Mouse (Mus musculus): ENCODE results near the gene Fgd3.

The Fgd3 gene

GRCm38 (mm10) chr13:49341831-49342722 is 22.0 kb upstream of the Fgd3 start:
- no peak for DNase-seq (ENCODE audit: extremely low read depth, insufficient read length, low spot score)

- peak; percentile 93 for DNase-seq (ENCODE audit: extremely low read depth, insufficient read length, low spot score)
These were observed 21.1 kb upstream of the Fgd3 start, which contains the start of gene Bicd2 for GRCm38 (mm10) chr13:49341012-49341830. Gene Bicd2, plus strand, starts transcription at chr13:49341585.

GRCm38 (mm10) chr13:49338893-49339546 is 18.9 kb upstream of the Fgd3 start:
- peak; percentile 42 for DNase-seq (ENCODE audit: extremely low read depth, insufficient read length, low spot score)

GRCm38 (mm10) chr13:49335077-49335982 is 15.2 kb upstream of the Fgd3 start:
- no peak for DNase-seq (ENCODE audit: extremely low read depth, insufficient read length, low spot score)

GRCm38 (mm10) chr13:49333250-49333649 is 13.1 kb upstream of the Fgd3 start:
- DNase-seq (ENCODE audit: extremely low read depth, insufficient read length, low spot score) = no peak

GRCm38 (mm10) chr13:49328101-49328500 is 8.0 kb upstream of the Fgd3 start:
- no peak for DNase-seq (ENCODE audit: extremely low read depth, insufficient read length, low spot score)

GRCm38 (mm10) chr13:49326246-49327206 is 6.4 kb upstream of the Fgd3 start:
- no peak for DNase-seq (ENCODE audit: extremely low read depth, insufficient read length, low spot score)

- DNase-seq (ENCODE audit: extremely low read depth, insufficient read length, low spot score) = no peak
These were observed 4.8 kb upstream of the Fgd3 start for GRCm38 (mm10) chr13:49324871-49325270.

GRCm38 (mm10) chr13:49322739-49323138 is 2.6 kb upstream of the Fgd3 start:
- no peak for DNase-seq (ENCODE audit: extremely low read depth, insufficient read length, low spot score)

- peak; percentile 65 for DNase-seq (ENCODE audit: extremely low read depth, insufficient read length, low spot score)
These were observed 2.1 kb upstream of the Fgd3 start for GRCm38 (mm10) chr13:49322169-49322568.

- peak; percentile 67 for DNase-seq (ENCODE audit: extremely low read depth, insufficient read length, low spot score)
These were observed 1.3 kb upstream of the Fgd3 start for GRCm38 (mm10) chr13:49321452-49321851.

GRCm38 (mm10) chr13:49320514-49320913 is 403 bp upstream of the Fgd3 start:
- no peak for DNase-seq (ENCODE audit: extremely low read depth, insufficient read length, low spot score)

- DNase-seq (ENCODE audit: extremely low read depth, insufficient read length, low spot score) = no peak
These were observed 2.2 kb downstream of the Fgd3 start for GRCm38 (mm10) chr13:49317914-49318313.

- DNase-seq (ENCODE audit: extremely low read depth, insufficient read length, low spot score) = no peak
These were observed 2.6 kb downstream of the Fgd3 start for GRCm38 (mm10) chr13:49317508-49317907.

GRCm38 (mm10) chr13:49316386-49317162 is 3.5 kb downstream of the Fgd3 start:
- DNase-seq (ENCODE audit: extremely low read depth, insufficient read length, low spot score) = peak; percentile 52

- no peak for DNase-seq (ENCODE audit: extremely low read depth, insufficient read length, low spot score)
These were observed 8.5 kb downstream of the Fgd3 start for GRCm38 (mm10) chr13:49311642-49312041.

- no peak for DNase-seq (ENCODE audit: extremely low read depth, insufficient read length, low spot score)
These were observed 10.6 kb downstream of the Fgd3 start for GRCm38 (mm10) chr13:49309501-49309900.

- no peak for DNase-seq (ENCODE audit: extremely low read depth, insufficient read length, low spot score)
These were observed 11.2 kb downstream of the Fgd3 start for GRCm38 (mm10) chr13:49308861-49309403.

Data from 3134 (cell line).